Mouse (Mus musculus) MEL (cell line): ENCODE results near the gene Cyfip2. TPM values are rescaled to one million over a fixed set of nuclear protein-coding genes. Genes with fewer than 3 reads are reported as not detected.

ENCODE experiments used
- DNase-seq: peaks from one replicate; pipeline ENCODE4 v3.0.0; 2011; ENCODE audit warnings: low read depth, low spot score
- H3K27ac ChIP-seq: 2 replicates; pipeline ENCODE4 v1.5.1; 2012; ENCODE audit warnings: low read depth, mild to moderate bottlenecking, control low read depth, low read length, moderate library complexity; ENCODE audit not compliant: control insufficient read depth
- H3K27me3 ChIP-seq, 2 experiments: fragments of 150-350 bp in 1 of 2; sonication (generic) in 1 of 2; 2 replicates each; pipeline ENCODE4 v1.6.1; 2012; ENCODE audit warnings: low read length in 2 of 2, mild to moderate bottlenecking in 2 of 2, improper control_type of control experiment in 1 of 2, moderate library complexity in 1 of 2; ENCODE audit not compliant: insufficient read depth in 2 of 2, control insufficient read depth in 1 of 2
- H3K36me3 ChIP-seq, 2 experiments: 2 replicates each; pipeline ENCODE4 v1.6.1; 2012 to 2014; ENCODE audit warnings: low read length in 2 of 2, improper control_type of control experiment in 1 of 2, inconsistent platforms in 1 of 2, mild to moderate bottlenecking in 1 of 2; ENCODE audit not compliant: insufficient read depth in 2 of 2, control insufficient read depth in 1 of 2
- H3K4me1 ChIP-seq, 2 experiments: fragments of 150-350 bp in 1 of 2; sonication (generic) in 1 of 2; 2 replicates each; pipeline ENCODE4 v1.6.1; 2012; ENCODE audit warnings: low read length in 2 of 2, improper control_type of control experiment in 1 of 2, mild to moderate bottlenecking in 1 of 2; ENCODE audit not compliant: insufficient read depth in 2 of 2, control insufficient read depth in 1 of 2
- H3K4me3 ChIP-seq, 2 experiments: fragments of 150-350 bp in 1 of 2; sonication (generic) in 1 of 2; 2 replicates each; pipeline ENCODE4 v1.5.1; 2012; ENCODE audit warnings: low read depth in 2 of 2, low read length in 2 of 2, mild to moderate bottlenecking in 2 of 2, moderate library complexity in 2 of 2, control low read depth in 1 of 2, improper control_type of control experiment in 1 of 2; ENCODE audit not compliant: control insufficient read depth in 1 of 2, insufficient read depth in 1 of 2
- H3K79me2 ChIP-seq: 2 replicates; pipeline ENCODE4 v1.6.1; 2012; ENCODE audit warnings: mild to moderate bottlenecking, low read length, moderate library complexity; ENCODE audit not compliant: control insufficient read depth, poor library complexity, insufficient read depth
- H3K9ac ChIP-seq: 2 replicates; pipeline ENCODE4 v1.6.1; 2012; ENCODE audit warnings: low read depth, mild to moderate bottlenecking, control low read depth, low read length, moderate library complexity; ENCODE audit not compliant: control insufficient read depth, poor library complexity, severe bottlenecking
- H3K9me3 ChIP-seq: fragments of 150-350 bp; sonication (generic); replicated peaks from 2 replicates; pipeline ENCODE4 v1.6.1; 2012; ENCODE audit warnings: mild to moderate bottlenecking, low read length, improper control_type of control experiment, moderate library complexity; ENCODE audit not compliant: insufficient read depth
- CHD1 ChIP-seq: IDR thresholded peaks from 2 replicates; pipeline ENCODE4 v1.6.1; 2012; ENCODE audit warnings: low read depth, mild to moderate bottlenecking, inconsistent platforms, low read length, improper control_type of control experiment
- CHD2 ChIP-seq: IDR thresholded peaks from 2 replicates; pipeline ENCODE4 v1.6.1; 2011; ENCODE audit warnings: low read length, improper control_type of control experiment
- E2F4 ChIP-seq: IDR thresholded peaks from 2 replicates; pipeline ENCODE4 v1.6.1; 2011; ENCODE audit warnings: low read depth, low read length, improper control_type of control experiment, borderline replicate concordance
- GABPA ChIP-seq: IDR thresholded peaks from 2 replicates; pipeline ENCODE4 v1.6.1; 2012; ENCODE audit warnings: low read depth, mild to moderate bottlenecking, inconsistent platforms, low read length, improper control_type of control experiment, moderate library complexity
- HCFC1 ChIP-seq: IDR thresholded peaks from 2 replicates; pipeline ENCODE4 v1.6.1; 2012; ENCODE audit warnings: low read depth, mild to moderate bottlenecking, inconsistent platforms, low read length, improper control_type of control experiment, moderate library complexity
- JUND ChIP-seq: IDR thresholded peaks from 2 replicates; pipeline ENCODE4 v1.6.1; 2011; ENCODE audit warnings: low read depth, mild to moderate bottlenecking, improper control_type of control experiment, low read length
- MAFK ChIP-seq: IDR thresholded peaks from 2 replicates; pipeline ENCODE4 v1.6.1; 2011; ENCODE audit warnings: low read depth, mild to moderate bottlenecking, low read length, improper control_type of control experiment, borderline replicate concordance
- MEF2A ChIP-seq: IDR thresholded peaks from 2 replicates; pipeline ENCODE4 v1.6.1; 2014; ENCODE audit warnings: low read depth, mild to moderate bottlenecking, inconsistent platforms, low read length, improper control_type of control experiment; ENCODE audit not compliant: poor library complexity, insufficient replicate concordance, severe bottlenecking; ENCODE audit errors: extremely low read depth
- NRF1 ChIP-seq: IDR thresholded peaks from 2 replicates; pipeline ENCODE4 v1.6.1; 2014; ENCODE audit warnings: low read depth, mild to moderate bottlenecking, inconsistent platforms, low read length, improper control_type of control experiment, moderate library complexity; ENCODE audit not compliant: poor library complexity, insufficient read depth, severe bottlenecking
- POLR2A ChIP-seq, 2 experiments: IDR thresholded peaks; 2 replicates each; pipeline ENCODE4 v1.6.1; 2011 to 2012; ENCODE audit warnings: low read length in 2 of 2, mild to moderate bottlenecking in 2 of 2, control low read depth in 1 of 2, improper control_type of control experiment in 1 of 2, low read depth in 1 of 2, moderate library complexity in 1 of 2; ENCODE audit not compliant: control insufficient read depth in 1 of 2, insufficient read depth in 1 of 2, poor library complexity in 1 of 2
- POLR2AphosphoS2 ChIP-seq: IDR thresholded peaks from 2 replicates; pipeline ENCODE4 v1.6.1; 2011; ENCODE audit warnings: low read length, improper control_type of control experiment
- RAD21 ChIP-seq: IDR thresholded peaks from 2 replicates; pipeline ENCODE4 v1.6.1; 2011; ENCODE audit warnings: mild to moderate bottlenecking, low read depth, low read length, improper control_type of control experiment
- SIN3A ChIP-seq: IDR thresholded peaks from 2 replicates; pipeline ENCODE4 v1.6.1; 2012; ENCODE audit warnings: low read length, improper control_type of control experiment, inconsistent platforms
- TAL1 ChIP-seq: IDR thresholded peaks from 2 replicates; pipeline ENCODE4 v1.6.1; 2012; ENCODE audit warnings: mild to moderate bottlenecking, inconsistent platforms, low read length, moderate library complexity, mixed read lengths
- UBTF ChIP-seq: IDR thresholded peaks from 2 replicates; pipeline ENCODE4 v1.6.1; 2012; ENCODE audit warnings: low read depth, mild to moderate bottlenecking, inconsistent platforms, low read length, improper control_type of control experiment, moderate library complexity, borderline replicate concordance; ENCODE audit not compliant: insufficient read depth
- USF1 ChIP-seq: IDR thresholded peaks from 2 replicates; pipeline ENCODE4 v1.6.1; 2014; ENCODE audit warnings: low read depth, mild to moderate bottlenecking, inconsistent platforms, low read length, improper control_type of control experiment, moderate library complexity
- ZC3H11A ChIP-seq: IDR thresholded peaks from 2 replicates; pipeline ENCODE4 v1.6.1; 2012; ENCODE audit warnings: low read depth, mild to moderate bottlenecking, inconsistent platforms, low read length, improper control_type of control experiment
- ZNF384 ChIP-seq: IDR thresholded peaks from 2 replicates; pipeline ENCODE4 v1.6.1; 2012; ENCODE audit warnings: low read depth, mild to moderate bottlenecking, inconsistent platforms, low read length, improper control_type of control experiment
- polyA plus RNA-seq, 2 experiments: library from polyadenylated mRNA; stranded (reverse) in 1 of 2; unstranded in 1 of 2; fragments of >175 nt in 1 of 2; fragments of >200 nt in 1 of 2; gene quantifications; 2 replicates each; pipeline versions ENCODE4 v1.2.1 to v1.2.4; 2012; ENCODE audit warnings: low replicate concordance in 2 of 2, low read depth in 1 of 2; ENCODE audit not compliant: insufficient read length in 2 of 2, insufficient read depth in 1 of 2, missing spikeins in 1 of 2
- total RNA-seq: library from RNA; depleted of rRNA; stranded (reverse); fragments of 300-350 nt; gene quantifications from 2 replicates; pipeline ENCODE4 v1.2.3, GENCODE M21; 2012

The Cyfip2 gene
- total and polyA plus RNA-seq, 3 experiments = 9.9 to 31.8 (median 18.9) TPM

GRCm38 (mm10) chr11:46232803-46233202 lies 79.9 kb downstream of the Cyfip2 start:
- H3K27ac ChIP-seq = no peak overlapping the region
- no peak overlapping the region for H3K9ac ChIP-seq
- TF ChIP-seq UBTF (no peak), JUND (no peak), ZC3H11A (no peak), POLR2A (IDR thresholded peaks at IDR 0.05; ENCODE audit: control insufficient read depth in 1 of 2, insufficient read depth in 1 of 2, low read depth in 1 of 2, low read length in 2 of 2, poor library complexity in 1 of 2) (no peak), POLR2AphosphoS2 (no peak), NRF1 (no peak), CHD1 (no peak), GABPA (no peak), USF1 (no peak)
- no peaks in the 10 kb centered on the region for H3K9me3 ChIP-seq
- no peak for DNase-seq
- H3K4me1 ChIP-seq = no peaks in the 10 kb centered on the region
- H3K4me3 ChIP-seq = no peak overlapping the region
- H3K79me2 ChIP-seq = no peaks in the 10 kb centered on the region
- no peaks in the 10 kb centered on the region for H3K27me3 ChIP-seq
- H3K36me3 ChIP-seq = no peaks in the 10 kb centered on the region; a peak in 1 of 4 replicates

- Histone ChIP-seq H3K36me3 (peaks cover 0 to 2% of the 10 kb centered on the region in 2 experiments; a peak in 2 of 4 replicates), H3K4me3 (no peak overlapping the region), H3K4me1 (peaks cover 0 to 7% of the 10 kb centered on the region in 2 experiments; a peak in 2 of 4 replicates), H3K27ac (no peak overlapping the region), H3K79me2 (no peaks in the 10 kb centered on the region), H3K27me3 (no peaks in the 10 kb centered on the region), H3K9ac (no peak overlapping the region)
- no peak for DNase-seq
- TF ChIP-seq E2F4 (no peak), MEF2A (no peak), NRF1 (no peak), CHD2 (no peak), TAL1 (no peak), GABPA (no peak), RAD21 (no peak), HCFC1 (no peak), POLR2AphosphoS2 (no peak), ZNF384 (no peak), ZC3H11A (no peak), MAFK (no peak), SIN3A (no peak), USF1 (no peak)
- TF ChIP-seq, all 39 proteins: peak for 0
- H3K9me3 ChIP-seq = no peaks in the 10 kb centered on the region
These were observed 82.5 kb downstream of the Cyfip2 start for GRCm38 (mm10) chr11:46230184-46230583.
